Mouse (Mus musculus) liver, postnatal 0 days (tissue): ENCODE data around the gene Psmb3.

Source experiments
- CTCF ChIP-seq: sonication (generic); IDR thresholded peaks from 2 replicates; pipeline ENCODE4 v1.5.1; 2016; ENCODE audit warnings: antibody characterized with exemption, low read depth
- EP300 ChIP-seq: IDR thresholded peaks from 2 replicates; pipeline ENCODE4 v1.6.1; 2016; ENCODE audit warnings: antibody characterized with exemption, low read depth, mild to moderate bottlenecking

DNA sequence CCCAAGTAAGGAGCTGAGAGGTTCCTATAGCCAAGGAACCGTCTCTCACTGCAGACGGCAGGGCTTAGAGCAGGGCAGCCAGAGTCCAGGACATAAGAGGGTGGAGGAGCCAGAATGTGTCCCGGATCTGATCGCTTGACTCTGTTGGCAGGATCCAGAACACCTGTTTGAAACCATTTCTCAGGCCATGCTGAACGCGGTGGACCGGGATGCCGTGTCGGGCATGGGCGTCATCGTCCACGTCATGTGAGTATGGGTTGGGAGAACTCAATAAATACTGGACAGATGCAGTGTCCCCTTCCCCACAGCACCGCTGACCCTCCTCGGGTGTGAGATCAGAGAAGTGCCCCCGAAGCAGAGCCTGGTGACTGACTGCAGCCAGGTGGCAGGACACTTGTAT lies 9.1 kb downstream of the Psmb3 start:
- TF ChIP-seq CTCF (no peak), EP300 (no peak)
